Mouse (Mus musculus) adrenal gland, adult (tissue): ENCODE measurements around the gene Tmem14c.
A peak's percentile ranks its signal among the peaks of the same experiment; 100 is the strongest.

Experiments
- DNase-seq, 2 experiments: peaks; one replicate each; pipeline ENCODE4 v3.0.0; 2022 to 2023; ENCODE audit warnings: low spot score in 1 of 2; ENCODE audit not compliant: inconsistent age in 2 of 2

The Tmem14c gene

GRCm38 (mm10) chr13:41008271-41008670 lies 7.8 kb upstream of the Tmem14c start:
- no peak for DNase-seq

GRCm38 (mm10) chr13:41008946-41009345 lies 7.1 kb upstream of the Tmem14c start:
- DNase-seq: no peak

DNA sequence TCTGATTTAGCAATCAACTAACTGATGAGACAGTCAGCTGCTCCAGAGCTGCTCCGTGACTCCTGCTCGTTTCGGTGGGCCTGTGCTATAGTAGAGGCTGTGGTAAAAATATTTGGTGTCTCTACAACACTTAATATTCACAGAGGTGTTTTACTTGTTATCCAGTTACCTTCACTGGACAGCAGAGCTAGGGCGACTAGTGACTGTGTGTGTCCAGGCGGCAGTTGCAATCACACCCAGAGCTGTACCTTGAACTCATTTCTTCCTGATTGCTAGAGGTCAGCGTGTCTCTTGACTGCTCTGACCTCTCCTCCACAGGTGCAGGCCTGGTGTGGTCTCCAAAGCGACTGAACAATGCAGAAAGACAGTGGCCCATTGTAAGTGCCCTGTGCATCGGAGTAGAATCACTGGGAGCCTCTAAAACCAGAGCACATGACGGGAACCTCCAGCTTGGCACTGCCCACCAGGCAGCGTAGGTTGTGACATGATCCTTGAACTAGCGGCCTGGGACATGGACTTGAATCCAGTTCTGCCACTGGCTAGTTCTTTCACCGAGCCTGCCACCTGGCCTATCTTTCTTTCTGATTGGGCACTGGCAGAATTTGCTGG lies 809 bp downstream of the Tmem14c start:
- DNase-seq: peak in 1 of 2 experiments; percentile 21

DNA sequence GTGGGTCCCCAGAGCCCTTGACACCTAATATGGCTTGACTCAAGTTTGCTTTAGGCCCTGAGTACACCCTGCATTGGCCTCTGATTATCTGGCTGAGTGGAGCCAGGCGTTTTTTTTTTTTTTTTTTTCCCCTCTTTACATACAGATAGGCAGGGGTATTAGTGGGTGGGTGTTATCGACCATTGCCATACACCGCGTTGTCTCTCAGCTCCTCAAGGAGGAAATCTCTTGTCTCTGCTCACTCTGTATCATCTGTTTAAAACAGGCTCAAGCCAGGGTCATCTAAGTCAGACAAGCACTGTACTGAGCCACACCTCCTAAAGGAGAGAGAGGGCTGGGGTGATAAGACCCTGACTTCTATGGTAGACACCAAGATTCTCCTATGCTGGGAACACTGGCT lies 1.7 kb downstream of the Tmem14c start:
- DNase-seq: no peak

DNA sequence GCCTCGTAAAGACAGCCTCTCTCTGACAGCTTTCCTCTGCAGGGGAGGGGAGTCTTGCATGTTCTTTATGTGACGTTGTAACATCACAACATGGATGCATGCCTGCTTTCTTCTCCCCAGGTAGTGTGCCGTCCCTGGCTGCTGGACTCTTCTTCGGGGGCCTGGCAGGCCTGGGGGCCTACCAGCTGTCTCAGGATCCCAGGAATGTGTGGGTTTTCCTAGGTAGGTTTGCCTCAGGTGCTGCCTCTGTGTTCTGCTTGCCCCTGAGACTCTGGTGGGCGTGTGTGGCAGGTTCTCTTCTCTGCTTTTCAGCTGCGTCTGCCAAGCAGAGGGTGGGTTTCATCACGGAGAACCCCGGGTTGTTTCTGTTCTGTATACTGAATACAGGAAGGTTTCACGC lies 2.1 kb downstream of the Tmem14c start:
- DNase-seq: no peak

DNA sequence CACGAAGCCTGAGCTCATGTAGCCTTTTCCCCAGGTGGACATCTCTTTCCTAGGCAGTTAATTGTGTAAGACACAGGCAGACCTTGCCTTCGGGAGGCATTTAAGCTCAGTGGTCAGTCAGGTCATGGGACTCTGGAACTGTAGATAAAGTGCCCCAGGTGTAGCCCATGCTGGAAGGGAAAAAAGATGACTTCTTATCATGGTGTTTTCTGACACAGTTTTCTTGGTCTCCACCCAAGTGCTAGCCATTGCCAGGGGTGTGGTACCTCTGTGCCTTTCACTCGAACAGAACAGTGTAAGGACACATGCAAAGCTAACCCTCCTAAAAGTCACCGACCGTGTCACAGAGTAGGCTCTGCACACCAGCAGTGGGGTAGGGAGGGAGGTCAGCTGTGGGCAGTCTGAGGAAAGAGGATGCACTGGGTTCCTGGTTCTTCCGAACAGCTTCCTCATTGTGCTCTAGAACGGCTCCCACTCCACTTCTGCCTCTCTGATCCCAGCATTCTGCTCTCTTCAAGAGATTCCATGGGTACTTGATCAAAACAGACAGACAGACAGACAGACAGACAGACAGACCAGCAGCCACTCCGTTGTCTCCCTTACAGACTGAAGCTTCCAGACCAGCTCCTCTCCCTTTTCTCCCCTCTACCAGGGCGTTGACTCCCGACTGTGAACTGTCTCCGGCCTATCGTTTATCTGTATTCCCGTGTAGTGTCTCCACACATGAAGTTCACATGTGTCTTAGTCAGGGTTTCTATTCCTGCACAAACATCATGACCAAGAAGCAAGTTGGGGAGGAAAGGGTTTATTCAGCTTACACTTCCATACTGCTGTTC lies 2.9 kb downstream of the Tmem14c start:
- DNase-seq: no peak

- DNase-seq: no peak
Observed at GRCm38 (mm10) chr13:41020494-41020893, 4.4 kb downstream of the Tmem14c start.

GRCm38 (mm10) chr13:41021607-41022006 lies 5.5 kb downstream of the Tmem14c start:
- peak; percentile 24 to 64 for DNase-seq

- no peak for DNase-seq
Observed at GRCm38 (mm10) chr13:41022099-41022498, 6.0 kb downstream of the Tmem14c start.

DNA sequence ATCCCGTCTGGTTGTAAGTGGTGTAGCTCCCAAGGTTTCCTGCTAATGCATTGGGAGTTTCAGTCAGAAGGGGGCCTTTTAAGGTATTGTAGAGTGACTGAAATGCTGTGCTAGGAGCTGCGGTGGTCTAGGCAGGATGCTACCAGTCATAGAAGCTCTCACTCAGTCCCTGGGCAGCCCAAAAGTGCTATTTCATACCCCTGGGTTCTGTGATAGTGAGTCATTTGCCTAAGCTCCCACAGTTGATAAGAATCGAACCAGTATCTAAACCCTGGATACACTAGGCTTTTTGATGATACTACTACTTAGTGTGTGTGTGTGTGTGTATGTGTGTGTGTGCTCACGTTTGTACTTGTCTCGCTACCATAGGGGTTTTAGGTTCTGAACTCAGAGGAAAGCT lies 14.0 kb downstream of the Tmem14c start:
- DNase-seq: no peak

GRCm38 (mm10) chr13:41042511-41042910 lies 26.4 kb downstream of the Tmem14c start:
- DNase-seq: no peak

GRCm38 (mm10) chr13:41045901-41046300 lies 29.8 kb downstream of the Tmem14c start:
- no peak for DNase-seq

GRCm38 (mm10) chr13:41047280-41047679 lies 31.2 kb downstream of the Tmem14c start:
- DNase-seq: no peak

GRCm38 (mm10) chr13:41051965-41052364 lies 35.9 kb downstream of the Tmem14c start:
- DNase-seq: no peak

GRCm38 (mm10) chr13:41067618-41068017 lies 51.5 kb downstream of the Tmem14c start:
- DNase-seq: no peak

DNA sequence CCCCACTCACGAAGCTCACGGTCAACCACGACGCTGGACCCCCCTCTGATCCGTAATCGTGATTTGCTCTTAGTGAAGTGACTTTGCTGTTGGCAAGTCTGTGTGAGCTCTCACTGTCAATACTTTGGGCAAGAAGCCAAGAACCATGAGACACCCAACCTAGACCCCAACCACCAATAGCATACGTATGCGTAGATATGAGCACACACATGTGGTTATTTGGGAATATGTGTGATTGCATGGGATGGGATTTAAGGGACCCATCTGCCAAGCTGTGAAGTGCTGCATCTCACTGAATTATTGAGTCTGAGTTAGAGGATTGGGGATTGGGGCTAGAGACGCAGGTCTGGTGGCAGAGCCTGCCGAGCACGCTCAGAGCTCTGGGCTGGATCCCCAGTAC lies 55.5 kb downstream of the Tmem14c start:
- DNase-seq: no peak
